Mouse (Mus musculus): ENCODE measurements around the gene Bean1. TPM values are rescaled to one million over a fixed set of nuclear protein-coding genes. Genes with fewer than 3 reads are reported as not detected.

Gene Bean1
- polyA plus RNA-seq, 2 experiments = 0.02 TPM; not detected in 1

DNA sequence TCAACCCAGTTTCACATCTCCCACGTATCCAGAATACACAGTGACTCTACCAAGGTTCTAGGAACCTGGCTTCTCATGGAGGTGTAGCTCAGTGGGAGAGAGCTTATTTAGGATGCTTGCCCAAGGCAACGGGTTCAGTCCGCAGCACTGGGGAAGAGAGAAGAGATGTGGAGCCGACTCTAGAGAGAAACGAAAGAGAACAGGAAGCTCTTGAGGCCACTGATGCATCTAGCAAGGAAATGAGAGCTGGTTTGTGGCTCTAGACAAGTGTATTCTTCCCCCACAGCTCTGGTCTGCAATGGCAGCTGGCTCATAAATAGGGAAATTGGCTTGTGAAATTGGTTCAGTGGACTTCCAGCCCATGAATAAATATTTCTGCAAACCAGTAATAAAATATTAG, 29.6 kb downstream of the Bean1 start:
- ATAC-seq (ENCODE audit: insufficient read depth) (no peak), DNase-seq (ENCODE audit: low read depth in 3 of 3, low spot score in 3 of 3) (no peak)
- no peak for TF ChIP-seq EP300 (IDR thresholded peaks at IDR 0.05; ENCODE audit: low read depth)
- H3K27me3 ChIP-seq (ENCODE audit: control insufficient read depth, insufficient read depth, low read length) = no peaks in the 10 kb centered on the region
- no peak overlapping the region for H3K4me2 ChIP-seq (ENCODE audit: low read depth)
- H3K36me3 ChIP-seq (replicated peaks; ENCODE audit: control insufficient read depth, insufficient read depth, low read depth) = no peaks in the 10 kb centered on the region
- WGBS (ENCODE audit: insufficient replicate concordance) = 14% methylated on average over 5 of the region's 5 CpGs
- H3K9ac ChIP-seq (replicated peaks) = no peak overlapping the region
- no peak overlapping the region for H3K4me3 ChIP-seq (ENCODE audit: insufficient read depth in 1 of 2, low read depth in 2 of 2, low read length in 2 of 2)
- H3K27ac ChIP-seq = no peak overlapping the region
- no peaks in the 10 kb centered on the region for H3K4me1 ChIP-seq (replicated peaks; ENCODE audit: control insufficient read depth in 2 of 2, insufficient read depth in 2 of 2, low read length in 1 of 2)
- no peaks in the 10 kb centered on the region for H3K9me3 ChIP-seq (ENCODE audit: control insufficient read depth, low read length)

DNA sequence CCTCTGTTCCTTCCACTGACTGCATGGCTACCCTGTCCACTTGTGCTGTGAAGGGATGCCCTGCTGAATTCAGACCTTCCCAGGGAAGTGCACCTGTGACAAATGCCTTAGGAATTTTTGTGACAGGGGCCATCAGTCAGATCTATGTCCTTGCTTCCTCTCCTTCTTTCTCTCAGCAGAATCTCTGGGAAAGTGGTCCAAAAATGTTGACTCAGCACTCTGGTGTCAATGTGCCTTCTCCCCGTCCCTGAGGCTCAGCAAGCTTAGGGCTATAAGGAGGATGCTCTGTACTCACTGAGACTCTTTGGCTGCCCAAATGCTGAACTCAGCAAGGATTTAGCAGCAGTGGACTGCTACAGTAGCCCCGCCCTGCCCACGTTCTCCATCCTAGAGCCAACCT, 31.4 kb downstream of the Bean1 start:
- Histone ChIP-seq H3K4me1 (replicated peaks; ENCODE audit: control insufficient read depth in 2 of 2, insufficient read depth in 2 of 2, low read length in 1 of 2) (no peaks in the 10 kb centered on the region), H3K36me3 (replicated peaks; ENCODE audit: control insufficient read depth, insufficient read depth, low read depth) (no peaks in the 10 kb centered on the region), H3K4me3 (ENCODE audit: insufficient read depth in 1 of 2, low read depth in 2 of 2, low read length in 2 of 2) (no peak overlapping the region), H3K9me3 (ENCODE audit: control insufficient read depth, low read length) (no peaks in the 10 kb centered on the region), H3K9ac (replicated peaks) (no peak overlapping the region), H3K4me2 (ENCODE audit: low read depth) (no peak overlapping the region), H3K27ac (no peak overlapping the region), H3K27me3 (ENCODE audit: control insufficient read depth, insufficient read depth, low read length) (no peaks in the 10 kb centered on the region)
- ATAC-seq (ENCODE audit: insufficient read depth) = no peak
- TF ChIP-seq CTCF (IDR thresholded peaks at IDR 0.05; ENCODE audit: low read depth) = no peak
- TF ChIP-seq EP300 (IDR thresholded peaks at IDR 0.05; ENCODE audit: low read depth) = no peak
- WGBS (ENCODE audit: insufficient replicate concordance) = 51% methylated on average over 3 of the region's 3 CpGs
- no peak for DNase-seq (ENCODE audit: low read depth in 3 of 3, low spot score in 3 of 3)

DNA sequence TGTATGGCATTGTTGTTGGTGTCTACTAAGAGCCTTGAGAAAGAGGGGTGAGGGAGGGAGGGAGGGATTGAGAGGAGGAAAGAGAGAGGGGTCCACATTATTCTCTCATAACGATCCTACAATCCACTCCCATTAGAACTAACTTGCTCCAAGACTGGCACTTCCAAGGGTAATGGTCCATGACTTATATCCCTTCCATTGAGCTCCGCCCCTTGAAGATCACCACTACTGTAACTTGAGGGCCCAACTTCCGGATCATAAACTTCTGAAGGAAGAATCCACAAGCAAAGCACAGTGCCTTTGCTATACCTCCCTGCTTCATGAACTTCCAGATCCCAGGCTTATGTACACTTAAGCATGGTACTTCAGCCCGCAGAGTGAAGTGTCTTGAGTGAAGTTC, 32.1 kb downstream of the Bean1 start:
- TF ChIP-seq CTCF (IDR thresholded peaks at IDR 0.05; ENCODE audit: low read depth) (no peak), EP300 (IDR thresholded peaks at IDR 0.05; ENCODE audit: low read depth) (no peak)
- no peak for DNase-seq (ENCODE audit: low read depth in 3 of 3, low spot score in 3 of 3)
- Histone ChIP-seq H3K36me3 (replicated peaks; ENCODE audit: control insufficient read depth, insufficient read depth, low read depth) (no peaks in the 10 kb centered on the region), H3K4me3 (ENCODE audit: insufficient read depth in 1 of 2, low read depth in 2 of 2, low read length in 2 of 2) (no peak overlapping the region), H3K4me2 (ENCODE audit: low read depth) (no peak overlapping the region), H3K9me3 (ENCODE audit: control insufficient read depth, low read length) (no peaks in the 10 kb centered on the region), H3K4me1 (replicated peaks; ENCODE audit: control insufficient read depth in 2 of 2, insufficient read depth in 2 of 2, low read length in 1 of 2) (no peaks in the 10 kb centered on the region), H3K27me3 (ENCODE audit: control insufficient read depth, insufficient read depth, low read length) (no peaks in the 10 kb centered on the region), H3K27ac (no peak overlapping the region), H3K9ac (replicated peaks) (no peak overlapping the region)
- ATAC-seq (ENCODE audit: insufficient read depth) = no peak
- WGBS (ENCODE audit: insufficient replicate concordance) = 63% methylated on average over 4 of the region's 4 CpGs

- 60% methylated on average over 3 of the region's 3 CpGs for WGBS (ENCODE audit: insufficient replicate concordance)
These were observed 35.0 kb downstream of the Bean1 start for GRCm38 (mm10) chr8:104205292-104205691.

DNA sequence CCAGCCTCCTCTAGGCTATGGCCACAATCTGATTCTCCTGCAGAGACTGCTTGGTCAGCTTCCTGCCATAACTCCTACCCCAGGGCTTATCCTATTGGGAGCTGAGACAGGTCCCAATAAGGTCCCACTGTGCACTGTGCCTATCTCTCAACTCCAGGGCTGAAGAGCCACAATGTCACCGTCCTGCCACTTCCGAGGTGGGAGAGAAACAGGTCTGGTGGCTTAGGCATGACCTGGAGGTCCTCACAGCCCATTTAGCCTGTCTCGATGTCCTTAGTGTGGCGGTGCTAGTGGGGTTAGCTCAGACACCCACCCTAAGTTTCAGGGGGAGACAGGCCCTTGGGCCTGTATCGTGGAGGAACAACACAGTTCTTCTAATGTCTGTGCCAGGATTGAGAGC, 47.4 kb downstream of the Bean1 start:
- no peaks in the 10 kb centered on the region for H3K9me3 ChIP-seq (ENCODE audit: control insufficient read depth, low read length)
- DNase-seq (ENCODE audit: low read depth in 3 of 3, low spot score in 3 of 3) = no peak
- H3K4me1 ChIP-seq (replicated peaks; ENCODE audit: control insufficient read depth in 2 of 2, insufficient read depth in 2 of 2, low read length in 1 of 2) = no peaks in the 10 kb centered on the region
- H3K9ac ChIP-seq (replicated peaks) = no peak overlapping the region
- no peak overlapping the region for H3K4me3 ChIP-seq (ENCODE audit: insufficient read depth in 1 of 2, low read depth in 2 of 2, low read length in 2 of 2)
- 63% methylated on average over 5 of the region's 5 CpGs for WGBS (ENCODE audit: insufficient replicate concordance)
- no peak overlapping the region for H3K4me2 ChIP-seq (ENCODE audit: low read depth)
- no peak overlapping the region for H3K27ac ChIP-seq
- ATAC-seq (ENCODE audit: insufficient read depth) = no peak
- no peaks in the 10 kb centered on the region for H3K27me3 ChIP-seq (ENCODE audit: control insufficient read depth, insufficient read depth, low read length)
- H3K36me3 ChIP-seq (replicated peaks; ENCODE audit: control insufficient read depth, insufficient read depth, low read depth) = no peaks in the 10 kb centered on the region
- TF ChIP-seq EP300 (IDR thresholded peaks at IDR 0.05; ENCODE audit: low read depth) (no peak), CTCF (IDR thresholded peaks at IDR 0.05; ENCODE audit: low read depth) (no peak)

More at GRCm38 (mm10) chr8:104205292-104205691, 35.0 kb downstream of the Bean1 start:
- Histone ChIP-seq H3K27ac (no peak overlapping the region), H3K36me3 (replicated peaks; ENCODE audit: control insufficient read depth, insufficient read depth, low read depth) (no peaks in the 10 kb centered on the region), H3K27me3 (ENCODE audit: control insufficient read depth, insufficient read depth, low read length) (no peaks in the 10 kb centered on the region), H3K4me1 (replicated peaks; ENCODE audit: control insufficient read depth in 2 of 2, insufficient read depth in 2 of 2, low read length in 1 of 2) (no peaks in the 10 kb centered on the region), H3K9me3 (ENCODE audit: control insufficient read depth, low read length) (no peaks in the 10 kb centered on the region), H3K9ac (replicated peaks) (no peak overlapping the region), H3K4me3 (ENCODE audit: insufficient read depth in 1 of 2, low read depth in 2 of 2, low read length in 2 of 2) (no peak overlapping the region), H3K4me2 (ENCODE audit: low read depth) (no peak overlapping the region)
- ATAC-seq (ENCODE audit: insufficient read depth) = no peak
- TF ChIP-seq EP300 (IDR thresholded peaks at IDR 0.05; ENCODE audit: low read depth) (no peak), CTCF (IDR thresholded peaks at IDR 0.05; ENCODE audit: low read depth) (no peak)
- no peak for DNase-seq (ENCODE audit: low read depth in 3 of 3, low spot score in 3 of 3)

All from liver, embryonic 14.5 days (tissue).